Mouse (Mus musculus) embryo, embryonic 10.5 days (tissue): ENCODE data around the gene BC025920.

Experiments used
- DNase-seq: peaks from one replicate; pipeline ENCODE4 v3.0.0-alpha.2; 2015; ENCODE audit warnings: low spot score

BC025920 gene

GRCm38 (mm10) chr10:81642648-81643448, 36.8 kb downstream of the BC025920 start:
- no peak for DNase-seq

GRCm38 (mm10) chr10:81643449-81644055, 37.5 kb downstream of the BC025920 start:
- DNase-seq = peak; percentile 94

DNA sequence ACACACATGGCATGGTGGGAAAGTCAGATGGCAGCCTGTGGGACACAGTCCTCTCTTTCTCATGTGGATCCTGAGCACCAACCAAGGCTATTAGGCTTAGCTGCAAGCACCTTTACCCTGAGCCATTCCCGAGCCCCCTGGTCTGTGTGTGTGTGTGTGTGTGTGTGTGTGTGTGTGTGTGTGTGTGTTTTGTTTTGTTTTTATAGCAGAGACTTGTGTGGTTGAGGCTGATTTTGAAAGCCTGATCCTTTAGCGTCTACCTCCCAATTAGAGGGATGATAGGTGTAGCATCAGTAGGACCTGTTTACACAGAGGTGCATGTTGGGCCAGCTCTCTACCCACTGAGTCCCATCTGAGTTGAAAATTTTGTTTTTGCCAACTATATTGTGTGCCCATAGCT, 38.1 kb downstream of the BC025920 start:
- no peak for DNase-seq

GRCm38 (mm10) chr10:81644716-81645115, 38.6 kb downstream of the BC025920 start:
- DNase-seq = no peak

DNA sequence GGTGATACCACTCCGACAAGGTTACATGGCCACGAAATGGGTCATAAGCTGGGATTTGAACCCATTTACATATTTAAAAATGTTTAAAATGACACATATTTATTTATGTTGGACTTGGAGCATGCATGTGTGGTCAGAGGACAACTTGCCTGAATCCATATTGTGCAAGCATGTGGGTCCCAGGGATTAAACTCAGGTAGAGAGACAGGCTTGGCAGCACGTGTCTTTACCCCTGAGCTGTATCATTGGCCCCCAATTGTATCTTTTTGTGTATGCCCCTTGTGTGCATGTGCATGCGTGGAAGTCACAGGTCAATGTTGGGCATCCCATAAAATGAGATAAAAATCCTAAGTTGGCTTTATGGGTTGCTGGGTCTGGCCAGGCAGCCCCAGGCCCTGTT, 39.3 kb downstream of the BC025920 start:
- no peak for DNase-seq

DNA sequence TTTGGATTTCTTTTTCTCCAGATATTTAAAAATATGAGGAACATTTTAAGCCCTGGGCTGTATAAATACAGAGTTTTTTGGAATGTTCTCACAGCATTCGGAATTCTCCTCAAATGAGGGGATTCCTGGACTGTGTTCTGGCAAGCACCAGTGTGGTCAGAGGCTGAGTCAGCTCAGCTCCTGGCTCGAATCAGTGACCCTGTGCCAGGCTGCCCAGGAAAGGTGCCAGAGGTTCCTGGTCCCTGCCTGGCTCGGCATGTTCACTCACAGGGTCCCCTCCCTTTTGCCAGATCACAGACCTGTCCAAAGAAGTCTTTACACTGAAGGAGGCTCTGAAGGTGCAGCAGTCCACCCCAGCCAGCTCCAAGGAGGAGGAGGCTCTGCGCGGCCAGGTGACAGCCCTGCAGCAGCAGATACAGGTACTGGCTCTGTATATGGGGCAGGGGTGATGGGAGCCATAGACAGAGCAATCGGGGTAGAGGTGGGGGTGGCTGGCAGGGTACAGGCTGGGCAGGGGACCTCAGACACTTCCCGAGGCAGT, 40.0 kb downstream of the BC025920 start:
- DNase-seq = no peak

- DNase-seq = peak; percentile 97
Observed at GRCm38 (mm10) chr10:81648803-81649775, 43.0 kb downstream of the BC025920 start, which contains the start of gene Gm10778. Gene Gm10778, plus strand, starts transcription at chr10:81649059.

DNA sequence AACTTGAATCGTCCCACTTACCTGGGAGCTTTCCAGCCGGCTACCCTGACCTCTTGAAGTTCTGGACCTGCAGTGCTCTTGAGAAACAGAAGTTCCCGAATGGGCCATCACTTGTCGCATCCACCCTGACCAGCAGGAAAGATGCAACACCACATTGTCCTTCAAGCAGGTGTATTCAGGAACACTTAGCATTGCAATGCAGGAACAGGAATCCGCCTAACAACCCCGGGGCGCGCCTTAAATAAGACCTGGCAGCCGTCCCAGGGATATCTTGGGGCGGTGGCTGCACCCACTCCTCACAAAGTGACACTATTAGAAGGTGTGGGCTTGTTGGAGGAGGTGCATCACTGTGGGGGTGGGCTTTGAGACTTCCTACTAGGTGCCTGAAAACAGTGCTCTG, 49.1 kb downstream of the BC025920 start:
- DNase-seq = no peak

- DNase-seq = no peak
Observed at GRCm38 (mm10) chr10:81656174-81656573, 50.1 kb downstream of the BC025920 start.
